Mouse (Mus musculus): Measurements from ENCODE around the gene Csnk1g1.

The Csnk1g1 gene

DNA sequence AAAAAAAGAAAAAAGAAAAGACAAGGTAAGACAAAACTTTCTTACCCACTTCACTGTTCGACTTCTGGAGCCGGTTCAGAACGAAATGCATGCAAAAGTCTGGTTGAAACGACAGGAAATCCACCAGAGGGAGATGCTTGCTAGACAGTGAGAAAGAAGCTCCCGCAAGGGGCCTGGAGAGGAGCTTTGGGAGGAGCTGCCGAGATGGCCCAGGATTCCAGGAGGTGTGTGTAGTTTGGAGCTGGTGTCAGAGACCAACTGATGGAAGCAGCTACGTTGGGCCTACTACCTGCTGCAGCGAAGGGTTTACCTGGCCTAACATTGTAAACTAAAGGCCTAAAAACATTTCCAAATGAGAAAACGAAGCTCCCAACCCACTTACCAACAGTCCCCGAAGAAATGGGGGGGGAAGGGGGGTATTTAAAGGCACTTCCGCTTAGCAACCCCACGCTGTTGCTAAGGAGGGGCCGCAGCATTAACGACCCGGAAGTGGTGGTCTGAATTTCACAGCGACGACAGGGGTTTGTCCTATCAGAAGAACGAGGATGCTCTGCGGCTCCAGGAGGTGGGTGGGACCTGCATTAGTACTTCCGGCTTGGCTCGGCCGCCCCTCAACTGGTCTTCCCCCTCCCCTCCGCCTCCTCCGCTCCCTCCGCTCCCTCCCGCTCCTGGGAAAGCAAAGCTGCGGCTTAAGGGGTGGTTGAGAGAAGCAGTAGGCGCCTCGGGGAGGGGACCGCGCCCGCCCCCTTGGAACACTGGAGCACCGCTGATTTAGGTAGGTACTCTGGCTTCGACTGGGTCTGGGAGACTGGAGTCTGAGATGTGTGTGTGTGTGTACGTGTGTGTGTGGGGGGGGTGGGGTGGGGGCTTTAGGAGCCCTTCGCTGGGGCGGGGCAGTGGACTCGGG, at the start of gene Csnk1g1, which contains the start of gene Trip4:
Gene Csnk1g1 (plus strand): TSS at position 531 of the 907 bp plus-strand sequence.
Gene Trip4 (minus strand): TSS at position 401 of the 907 bp plus-strand sequence.
- DNase-seq (ENCODE audit: low spot score): peak; percentile 95

DNA sequence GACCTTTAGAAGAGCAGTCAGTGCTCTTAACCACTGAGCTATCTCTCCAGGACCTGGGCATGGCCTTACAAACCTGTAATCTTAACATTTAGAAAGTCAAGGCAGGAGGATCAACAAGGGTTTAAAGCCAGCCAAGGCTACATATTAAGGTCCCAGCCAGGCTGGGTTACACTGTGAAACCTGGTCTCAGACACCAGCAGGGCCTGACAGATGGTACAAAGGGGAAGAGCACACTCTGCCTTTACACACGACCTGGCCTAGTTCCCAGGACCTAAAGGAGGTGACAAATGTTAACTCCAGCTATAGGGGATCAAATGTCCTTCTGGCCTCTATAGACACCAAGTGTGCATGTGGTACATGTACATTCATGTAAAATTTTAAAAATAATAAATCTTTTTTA, 49.1 kb upstream of the Csnk1g1 start:
- no peak for DNase-seq (ENCODE audit: low spot score)

DNA sequence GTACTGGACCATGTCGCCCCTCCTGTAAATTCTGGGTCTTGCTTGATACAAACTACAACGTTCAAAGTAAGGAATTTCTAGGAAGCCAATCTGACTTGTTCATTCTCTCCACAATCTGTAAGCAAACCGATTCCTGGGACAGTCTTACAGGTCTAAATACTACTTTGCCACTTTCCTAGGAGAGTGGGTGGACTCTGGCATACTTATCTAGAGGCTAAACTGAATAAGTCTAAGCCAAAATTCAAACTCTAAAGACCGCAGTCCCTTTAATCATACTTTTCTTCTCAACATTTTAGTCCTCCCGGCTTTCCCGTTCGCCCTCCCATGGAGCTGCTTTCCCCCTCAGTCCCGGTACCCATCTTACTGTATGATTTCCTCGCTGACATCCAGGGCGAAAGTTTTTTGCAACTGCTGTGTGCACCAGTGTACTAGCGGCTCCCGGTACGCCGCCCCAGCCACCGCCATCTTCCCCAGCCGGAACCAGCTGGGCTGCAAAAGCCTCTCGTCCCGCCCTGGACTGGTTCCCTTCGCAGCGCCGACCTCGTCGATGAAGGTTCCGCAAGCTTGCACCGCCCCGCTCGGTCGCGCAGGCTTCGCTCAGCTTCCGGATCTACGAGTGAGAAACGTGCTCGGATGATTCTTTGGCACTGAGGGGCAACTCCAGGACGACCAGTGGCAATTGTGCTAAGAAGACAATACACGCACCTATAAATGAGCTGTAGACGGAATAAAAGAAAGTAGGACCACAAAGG, 24.0 kb upstream of the Csnk1g1 start:
- peak; percentile 92 for DNase-seq (ENCODE audit: low spot score)

DNA sequence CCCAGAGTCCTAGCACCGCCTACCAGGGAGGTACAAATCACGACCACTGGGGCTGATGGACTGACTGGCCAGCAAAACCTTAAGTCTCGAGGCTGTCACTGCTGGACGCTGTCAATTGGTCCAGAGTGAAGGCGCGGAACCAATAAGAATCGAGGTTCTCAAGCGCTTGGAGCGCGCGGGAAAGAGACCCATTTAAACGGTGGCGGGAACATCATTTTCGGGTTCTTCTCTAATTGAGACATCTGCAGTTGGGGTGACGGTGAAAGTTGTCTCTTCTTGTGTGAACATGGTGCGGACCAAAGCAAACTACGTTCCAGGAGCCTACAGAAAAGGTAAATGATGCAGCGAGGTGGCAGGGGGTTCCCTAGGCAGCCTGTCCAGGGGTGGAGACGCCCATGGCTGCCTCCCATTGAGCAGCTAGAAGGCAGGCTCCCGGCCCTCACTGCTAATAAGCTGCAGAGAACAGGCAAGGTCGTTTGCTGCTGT, 18.5 kb upstream of the Csnk1g1 start, which contains the start of gene Pclaf:
Gene Pclaf (plus strand): TSS at position 95 of the 486 bp plus-strand sequence.
- DNase-seq (ENCODE audit: low spot score): peak; percentile 62

DNA sequence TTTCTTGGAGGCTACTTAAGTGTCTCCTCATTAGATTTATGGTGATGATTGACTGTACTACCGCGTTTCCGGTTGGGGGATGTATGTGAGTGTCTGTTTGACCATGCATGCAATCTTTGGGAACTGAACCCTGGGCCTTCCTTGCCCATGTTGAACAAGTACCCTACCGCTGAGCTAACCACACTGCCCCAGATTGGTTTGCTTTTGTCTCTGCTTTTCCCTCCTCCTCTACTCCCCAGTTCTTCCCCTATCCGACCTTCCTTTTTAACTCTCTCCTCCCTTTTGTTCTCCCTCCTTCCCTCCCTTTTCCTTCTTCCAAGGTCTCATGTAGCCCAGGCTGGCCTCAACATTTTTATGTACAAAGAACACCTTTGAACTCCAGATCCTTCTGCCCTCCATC, 17.6 kb upstream of the Csnk1g1 start:
- DNase-seq (ENCODE audit: low spot score): no peak

DNA sequence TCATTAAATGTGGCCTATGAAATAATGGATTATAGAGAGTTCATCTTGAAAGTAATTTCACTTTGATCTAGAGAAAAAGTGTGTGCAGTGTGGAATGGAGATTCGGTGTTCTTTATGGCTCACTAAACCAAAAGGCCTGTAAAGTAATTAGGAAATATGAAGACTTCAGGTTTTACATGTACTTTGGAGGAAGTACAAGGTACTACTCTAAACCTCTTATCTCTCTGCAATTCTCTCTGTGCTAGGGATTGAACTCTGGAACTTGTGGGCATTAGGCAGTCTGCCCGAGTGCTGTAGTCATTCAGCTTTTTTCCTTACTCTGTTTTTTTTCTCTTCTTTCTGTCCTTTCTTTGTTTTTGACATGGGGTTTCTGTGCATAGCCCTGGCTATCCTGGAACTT, 11.7 kb upstream of the Csnk1g1 start:
- DNase-seq (ENCODE audit: low spot score): no peak

DNA sequence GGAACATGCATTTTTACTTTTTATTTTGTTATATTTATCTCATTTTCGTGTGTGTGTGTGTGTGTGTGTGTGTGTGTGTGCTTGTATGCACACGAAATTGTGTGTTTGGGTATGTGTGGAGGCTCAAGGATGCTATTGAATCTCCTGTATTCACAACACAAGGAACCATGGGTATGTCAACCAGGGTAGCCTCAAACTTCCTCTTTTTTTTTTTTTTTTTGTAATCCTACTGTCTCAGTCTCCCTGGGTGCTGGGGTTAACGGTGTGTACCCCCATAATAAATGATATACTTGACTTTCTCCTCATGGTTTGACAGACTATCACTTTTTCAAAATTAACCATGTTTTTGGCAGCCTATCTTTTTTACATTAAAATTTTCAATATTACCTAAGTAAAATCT, 5.8 kb upstream of the Csnk1g1 start:
- DNase-seq (ENCODE audit: low spot score): no peak

DNA sequence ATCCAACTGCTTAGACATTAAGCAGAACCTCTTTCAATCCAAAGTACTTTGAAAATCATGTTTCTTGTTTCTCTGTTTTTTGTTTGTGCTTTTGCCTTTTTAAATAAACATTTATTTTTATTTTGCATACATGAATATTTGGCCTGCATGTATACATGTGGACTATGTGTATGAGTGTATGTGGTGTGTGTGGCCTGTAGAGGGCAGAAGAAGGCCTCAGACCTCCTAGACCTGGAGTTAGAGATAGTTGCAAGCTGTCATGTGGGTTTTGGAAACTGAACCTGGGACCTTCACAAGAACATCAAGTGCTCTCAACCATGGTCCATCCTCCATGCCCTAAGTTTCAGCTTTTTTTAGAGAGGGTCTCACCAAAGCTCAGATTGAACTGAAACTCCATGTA, 5.3 kb upstream of the Csnk1g1 start:
- DNase-seq (ENCODE audit: low spot score): no peak

DNA sequence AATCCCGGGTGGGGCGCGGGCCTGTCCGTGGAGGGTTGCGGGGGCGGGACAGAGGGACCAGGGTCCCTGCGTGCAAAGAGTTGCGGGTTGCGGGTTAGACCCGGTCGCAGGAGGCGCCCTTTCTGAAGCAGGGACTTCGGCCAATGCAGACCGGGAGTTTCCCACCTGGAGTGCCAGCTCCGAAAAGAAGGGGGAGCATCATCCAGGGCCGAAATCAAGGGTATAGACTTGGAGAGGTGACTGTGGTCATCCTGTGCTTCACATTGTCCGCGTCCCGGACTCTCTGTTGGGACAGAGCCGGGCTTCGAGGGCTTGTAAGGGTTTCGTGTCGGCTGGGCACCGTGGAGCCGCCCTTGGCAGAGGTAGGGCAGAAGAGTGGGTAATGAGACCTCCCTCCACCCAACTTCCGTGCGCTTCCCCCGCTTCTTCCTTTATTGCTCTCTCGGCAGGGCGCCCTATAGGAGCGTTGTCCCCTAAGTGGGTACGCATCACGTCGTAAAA, 627 bp downstream of the Csnk1g1 start:
- peak; percentile 58 for DNase-seq (ENCODE audit: low spot score)

DNA sequence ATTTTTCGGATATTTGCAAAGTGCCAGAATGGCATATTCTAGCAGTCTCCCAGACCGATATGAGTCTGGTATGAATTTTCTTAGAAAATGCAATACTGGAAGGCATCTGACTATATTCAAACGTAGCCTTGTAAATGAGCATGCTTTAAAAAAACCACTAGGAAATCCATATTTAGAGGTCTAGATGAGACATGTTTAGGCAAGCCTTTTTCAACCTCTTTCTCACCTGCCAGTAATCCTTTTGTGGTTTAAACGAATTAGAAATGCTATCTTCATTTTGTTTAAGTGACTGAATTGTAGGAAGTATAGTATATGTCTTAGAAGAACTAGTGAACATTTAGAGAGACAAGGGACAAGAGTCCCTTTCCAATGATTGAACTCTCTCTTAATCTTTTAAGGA, 1.1 kb downstream of the Csnk1g1 start:
- no peak for DNase-seq (ENCODE audit: low spot score)

DNA sequence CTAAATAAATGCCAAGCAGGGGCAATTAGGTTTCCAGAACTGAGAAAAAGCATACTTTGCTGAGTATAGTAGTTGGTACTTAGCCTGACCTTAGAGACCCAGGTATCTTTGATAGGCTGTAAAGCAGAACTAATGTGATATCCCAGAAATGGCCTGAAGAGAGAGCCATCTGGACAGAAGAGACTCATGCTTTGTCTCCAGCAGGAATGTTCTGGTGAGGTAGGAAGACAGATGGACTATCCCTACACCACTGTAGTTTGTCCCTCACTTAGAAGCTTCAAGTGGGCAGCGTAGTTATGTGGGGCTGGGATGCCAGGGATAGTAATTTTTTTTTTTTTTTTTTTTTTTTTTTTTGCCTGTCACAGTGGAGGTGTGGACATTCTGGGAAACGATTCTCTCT, 5.3 kb downstream of the Csnk1g1 start:
- DNase-seq (ENCODE audit: low spot score): no peak

DNA sequence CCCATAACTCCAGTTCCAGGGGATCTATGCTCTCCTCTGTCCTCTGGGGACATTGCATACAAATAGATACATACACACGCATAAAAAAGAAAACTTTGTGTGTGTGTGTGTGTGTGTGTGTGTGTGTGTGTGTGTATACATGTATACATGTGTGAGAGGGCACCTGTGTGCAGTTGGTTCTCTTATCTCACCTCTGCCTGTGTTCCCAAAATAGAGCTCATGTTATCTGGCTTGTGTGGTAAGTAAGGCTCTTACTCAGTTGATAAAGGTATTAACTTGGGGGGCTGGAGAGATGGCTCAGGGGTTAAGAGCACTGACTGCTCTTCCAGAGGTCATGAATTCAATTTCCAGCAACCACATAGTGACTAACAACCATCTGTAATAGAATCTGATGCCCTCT, 8.3 kb downstream of the Csnk1g1 start:
- no peak for DNase-seq (ENCODE audit: low spot score)

DNA sequence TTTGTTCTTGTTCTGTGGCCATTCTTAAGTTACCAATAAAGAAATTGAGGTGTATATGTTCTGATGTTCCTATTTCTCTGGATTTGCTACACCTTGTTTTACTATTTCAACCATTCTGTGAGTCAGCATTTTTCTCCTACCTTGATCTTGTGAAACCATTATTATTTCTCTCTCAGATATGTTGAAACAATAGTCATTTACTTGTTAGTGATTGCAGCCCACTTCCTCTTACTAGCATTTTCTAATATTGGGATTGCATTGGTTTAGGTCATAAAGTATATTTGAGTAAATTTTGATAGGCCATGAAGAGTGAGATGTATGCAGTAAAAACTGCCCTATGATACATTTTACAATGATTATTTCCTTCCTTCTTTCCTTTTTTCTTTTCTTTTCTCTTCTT, 19.7 kb downstream of the Csnk1g1 start:
- DNase-seq (ENCODE audit: low spot score): no peak

DNA sequence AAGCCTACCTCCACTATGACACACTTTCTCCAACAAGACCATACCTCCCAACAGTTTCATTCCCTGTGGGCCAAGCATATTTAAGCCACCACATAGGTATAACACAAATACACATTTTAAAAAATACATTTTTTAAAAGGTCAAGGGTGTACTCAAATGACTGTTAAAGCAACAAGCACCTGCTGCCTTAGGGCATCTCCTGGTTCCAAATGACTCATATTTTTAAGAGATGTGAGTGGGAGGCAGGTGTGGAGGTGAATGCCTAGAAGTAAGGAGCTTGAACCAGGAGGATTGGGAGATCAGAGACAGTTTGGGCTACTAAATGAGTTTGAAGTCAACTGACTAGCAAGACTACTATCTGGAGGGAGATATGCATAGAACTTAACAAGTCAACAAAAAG, 21.1 kb downstream of the Csnk1g1 start:
- no peak for DNase-seq (ENCODE audit: low spot score)

DNA sequence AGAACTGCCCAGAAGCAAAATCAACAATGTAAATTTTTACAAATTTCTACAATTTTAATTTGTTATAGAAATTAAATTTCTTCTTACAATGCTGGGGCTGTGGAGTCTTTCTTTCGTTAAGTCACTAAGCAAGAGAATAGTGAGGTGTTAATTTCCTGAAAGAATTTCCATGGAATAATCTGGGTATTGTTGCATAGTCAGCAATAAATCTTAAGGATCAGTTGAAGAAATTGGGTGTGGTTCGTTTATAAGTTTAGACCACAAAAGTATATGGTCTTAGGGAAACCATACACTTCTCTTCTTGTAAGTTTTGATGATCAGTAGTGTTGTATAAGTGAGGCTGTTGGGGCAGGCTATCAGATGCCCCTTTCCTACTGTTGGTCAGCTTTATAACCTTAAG, 28.8 kb downstream of the Csnk1g1 start:
- DNase-seq (ENCODE audit: low spot score): no peak

DNA sequence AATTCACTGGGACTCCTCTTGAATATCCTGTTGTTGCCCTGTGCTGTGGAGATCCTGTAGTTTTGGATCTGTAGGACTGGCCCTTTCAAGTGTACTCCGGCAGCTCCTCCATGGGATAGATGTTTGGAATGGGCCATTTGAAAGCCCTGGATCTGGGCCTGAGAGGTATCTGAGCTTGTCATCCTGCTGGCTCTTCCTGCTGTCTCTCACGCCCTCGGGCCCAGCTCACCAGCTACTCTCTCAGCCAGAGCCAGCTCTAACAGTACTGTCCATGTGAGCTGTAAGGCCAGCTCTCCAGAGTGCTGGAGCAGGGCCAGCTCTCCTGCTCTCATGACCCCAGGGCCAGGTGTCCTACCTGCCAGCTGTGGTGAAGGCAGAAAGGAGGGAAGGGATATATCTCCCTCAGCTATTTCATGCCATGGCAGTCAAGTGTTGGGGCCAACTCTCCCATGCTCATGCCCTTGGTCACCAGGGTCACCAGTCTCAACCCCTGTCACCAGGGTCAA, 42.4 kb downstream of the Csnk1g1 start:
- no peak for DNase-seq (ENCODE audit: low spot score)

DNA sequence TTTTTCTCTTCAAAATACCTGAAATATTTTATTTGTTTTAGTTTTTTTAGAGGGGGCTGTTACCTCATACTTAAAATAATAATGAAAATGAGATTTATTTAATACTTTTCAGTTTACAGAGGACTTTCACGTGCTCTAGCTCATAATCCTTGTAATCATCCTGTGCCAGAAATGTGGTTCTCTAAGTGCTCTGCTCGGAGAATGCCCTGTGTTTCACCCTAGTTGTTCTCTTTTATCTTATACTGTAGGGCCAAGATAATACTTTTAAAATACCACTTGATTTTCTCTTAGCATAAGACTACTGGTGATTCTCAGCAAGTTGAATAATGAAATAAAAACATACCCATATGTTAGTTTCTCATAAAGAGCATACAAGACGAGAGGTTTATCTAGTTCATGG, 61.3 kb downstream of the Csnk1g1 start:
- no peak for DNase-seq (ENCODE audit: low spot score)

DNA sequence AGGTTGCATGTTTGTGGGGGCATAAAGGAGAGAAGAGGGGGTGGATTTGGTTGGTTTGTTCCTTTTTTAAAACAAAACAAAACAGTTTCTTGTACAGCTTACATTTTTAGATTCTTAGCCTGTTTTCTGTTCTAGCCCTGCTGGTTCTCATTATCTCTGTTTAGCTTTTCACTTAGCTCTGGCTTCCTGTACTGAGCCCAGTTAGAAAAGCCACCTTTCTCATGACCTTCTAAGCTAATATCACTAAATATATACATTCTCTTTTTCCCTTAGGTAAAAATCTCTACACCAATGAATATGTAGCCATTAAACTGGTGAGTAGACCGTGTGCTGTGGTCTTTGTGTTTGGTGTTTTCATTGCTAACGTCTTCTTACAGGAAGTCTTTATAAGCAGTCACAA, 64.5 kb downstream of the Csnk1g1 start:
- DNase-seq (ENCODE audit: low spot score): no peak

DNA sequence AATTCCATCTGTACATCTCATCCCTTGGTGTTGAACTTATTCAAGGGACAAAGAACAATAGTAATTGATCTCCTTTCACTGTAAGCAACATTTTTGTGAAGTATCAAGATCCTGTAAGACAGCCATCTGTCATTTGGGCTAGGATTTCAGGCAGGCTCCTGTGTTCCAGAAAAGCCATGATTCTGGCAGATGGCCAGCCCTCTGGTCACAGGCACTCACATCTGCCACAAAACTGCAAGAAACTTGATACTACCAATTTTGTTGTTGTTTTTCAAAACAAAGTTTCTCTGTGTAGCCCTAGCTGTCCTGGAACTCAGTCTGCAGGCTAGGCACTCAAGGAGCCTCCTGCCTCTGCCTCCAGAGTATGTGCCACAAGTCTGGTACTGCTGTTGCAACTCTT, 67.2 kb downstream of the Csnk1g1 start:
- DNase-seq (ENCODE audit: low spot score): peak; percentile 8

DNA sequence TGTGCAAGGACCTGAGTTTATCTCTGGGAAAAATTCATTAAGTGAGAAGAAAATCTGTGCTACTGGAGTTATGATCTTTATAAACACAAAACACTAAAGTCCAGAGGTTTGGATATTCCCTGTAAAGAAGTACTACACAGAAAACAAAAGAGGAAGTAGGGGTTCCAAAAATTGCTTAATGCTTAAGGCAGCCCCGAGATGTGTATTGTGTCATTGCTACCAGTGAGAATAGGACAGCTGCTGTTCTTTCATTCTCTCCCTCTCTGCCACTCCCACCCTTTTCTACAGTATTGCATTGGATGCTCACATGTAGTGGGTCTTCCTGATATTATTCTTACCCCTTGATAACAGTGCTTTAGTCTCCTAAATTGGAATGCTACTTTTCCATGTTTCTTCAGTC, 74.1 kb downstream of the Csnk1g1 start:
- DNase-seq (ENCODE audit: low spot score): no peak

DNA sequence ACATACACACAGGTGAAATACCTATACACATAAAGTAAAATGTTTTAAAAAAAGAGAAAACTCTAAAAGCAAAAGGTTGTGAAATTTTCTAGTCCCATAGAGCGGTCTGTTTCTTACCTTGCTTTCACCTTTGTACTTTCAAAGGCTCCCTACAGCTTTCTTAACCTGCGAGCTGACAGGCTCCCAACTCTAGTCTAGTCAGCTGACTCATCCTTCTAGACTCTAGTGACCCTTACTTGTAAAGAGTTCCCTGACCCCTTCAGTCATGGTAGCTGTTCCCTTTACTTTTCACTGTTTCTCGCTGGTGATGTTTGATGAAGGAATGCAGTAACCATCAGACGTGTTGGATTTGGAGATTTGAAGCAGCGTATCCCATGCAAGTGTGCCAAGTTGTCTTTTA, 78.3 kb downstream of the Csnk1g1 start:
- DNase-seq (ENCODE audit: low spot score): no peak

DNA sequence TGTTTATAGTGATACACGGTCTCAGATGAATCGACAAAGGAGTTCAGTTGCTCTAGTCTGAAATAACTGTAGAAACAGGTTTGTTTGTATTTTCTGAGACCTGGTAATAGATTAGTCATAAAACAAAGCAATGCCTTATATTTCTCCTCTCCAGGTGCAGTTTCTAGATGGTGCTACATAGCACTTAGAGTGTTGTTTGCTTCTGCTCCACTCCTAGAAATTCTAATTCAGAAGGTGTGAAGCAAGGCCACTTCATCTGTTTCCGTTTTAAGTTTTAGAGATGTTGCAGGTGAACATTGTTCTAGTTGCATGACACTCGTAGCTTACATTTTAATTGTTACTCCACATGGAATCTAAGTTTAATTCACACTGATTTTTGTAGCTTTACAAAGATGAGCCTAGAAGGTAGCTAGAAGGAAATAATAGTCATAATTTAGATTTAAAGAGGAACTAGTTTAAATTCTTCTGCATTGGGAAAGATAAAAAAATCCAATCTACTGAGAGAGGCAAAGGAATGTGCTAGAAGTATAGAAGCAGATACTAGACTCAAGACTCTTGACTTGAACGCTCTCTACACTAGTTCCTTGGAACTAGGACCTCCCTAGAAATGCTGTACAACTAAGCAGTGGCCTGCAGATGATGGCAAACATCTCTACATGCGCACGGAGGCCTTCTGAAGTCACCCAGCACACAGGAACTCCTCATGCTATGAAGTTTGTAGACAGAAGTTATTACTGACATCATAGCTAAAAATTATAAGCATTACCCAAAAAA, 87.1 kb downstream of the Csnk1g1 start:
- no peak for DNase-seq (ENCODE audit: low spot score)

All from urinary bladder, postnatal 14 days (tissue).